Mouse (Mus musculus): ENCODE data around the gene Tmem171. TPM values are rescaled to one million over a fixed set of nuclear protein-coding genes. Genes with fewer than 3 reads are reported as not detected.
A peak's percentile ranks its signal among the peaks of the same experiment; 100 is the strongest.

Tmem171 gene
- polyA plus RNA-seq, 1 experiment from 2014 or later, result not detected

GRCm38 (mm10) chr13:98669296-98669695 is 25.3 kb downstream of the Tmem171 start:
- WGBS, result 64% methylated on average over 3 of the region's 3 CpGs

DNA sequence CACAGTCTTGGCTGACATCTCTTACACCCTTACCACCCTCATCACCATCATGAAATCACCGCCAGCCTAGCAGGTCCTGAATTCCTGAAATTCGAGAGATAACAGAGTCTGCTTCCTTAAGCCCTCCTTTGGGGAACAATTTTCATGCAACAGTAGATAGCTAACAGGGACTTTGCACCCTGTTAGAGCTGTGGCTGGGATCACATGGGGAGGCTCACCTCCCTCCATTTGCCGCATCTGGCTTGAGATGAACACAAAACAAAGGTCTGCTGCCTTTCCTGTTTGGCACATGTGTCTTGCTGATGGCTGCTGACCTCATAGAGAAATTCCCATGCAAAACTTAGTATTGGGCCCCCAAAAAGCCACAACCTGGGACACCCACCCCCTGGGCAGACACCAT is 27.3 kb downstream of the Tmem171 start:
- no peaks in the 10 kb centered on the region for H3K9me3 ChIP-seq (ENCODE audit: control insufficient read depth, low read length)
- H3K4me1 ChIP-seq (replicated peaks; ENCODE audit: control insufficient read depth, insufficient read depth, low read length), result no peaks in the 10 kb centered on the region
- 83% methylated on average over 3 of the region's 3 CpGs for WGBS
- no peak overlapping the region for H3K9ac ChIP-seq (ENCODE audit: low read length)
- H3K4me2 ChIP-seq (ENCODE audit: low read depth, low read length, severe bottlenecking), result no peak overlapping the region
- H3K27ac ChIP-seq (ENCODE audit: low read depth, low read length), result no peak overlapping the region
- DNase-seq (ENCODE audit: low spot score) (no peak), ATAC-seq (replicated peaks; ENCODE audit: low FRiP score) (no peak)
- no peaks in the 10 kb centered on the region for H3K27me3 ChIP-seq (ENCODE audit: control insufficient read depth, insufficient read depth, low read length)
- H3K36me3 ChIP-seq (ENCODE audit: control insufficient read depth, insufficient read depth, low read length), result no peaks in the 10 kb centered on the region
- no peak overlapping the region for H3K4me3 ChIP-seq (ENCODE audit: low read depth, low read length)

More at GRCm38 (mm10) chr13:98669296-98669695, 25.3 kb downstream of the Tmem171 start:
- Histone ChIP-seq H3K9ac (ENCODE audit: low read length) (no peak overlapping the region), H3K4me2 (ENCODE audit: low read depth, low read length, severe bottlenecking) (no peak overlapping the region), H3K27ac (ENCODE audit: low read depth, low read length) (no peak overlapping the region), H3K4me1 (replicated peaks; ENCODE audit: control insufficient read depth, insufficient read depth, low read length) (no peaks in the 10 kb centered on the region), H3K4me3 (ENCODE audit: low read depth, low read length) (no peak overlapping the region), H3K9me3 (ENCODE audit: control insufficient read depth, low read length) (no peaks in the 10 kb centered on the region), H3K36me3 (ENCODE audit: control insufficient read depth, insufficient read depth, low read length) (no peaks in the 10 kb centered on the region), H3K27me3 (ENCODE audit: control insufficient read depth, insufficient read depth, low read length) (no peaks in the 10 kb centered on the region)
- DNase-seq (ENCODE audit: low spot score) (peak; percentile 40), ATAC-seq (replicated peaks; ENCODE audit: low FRiP score) (no peak)

DNA sequence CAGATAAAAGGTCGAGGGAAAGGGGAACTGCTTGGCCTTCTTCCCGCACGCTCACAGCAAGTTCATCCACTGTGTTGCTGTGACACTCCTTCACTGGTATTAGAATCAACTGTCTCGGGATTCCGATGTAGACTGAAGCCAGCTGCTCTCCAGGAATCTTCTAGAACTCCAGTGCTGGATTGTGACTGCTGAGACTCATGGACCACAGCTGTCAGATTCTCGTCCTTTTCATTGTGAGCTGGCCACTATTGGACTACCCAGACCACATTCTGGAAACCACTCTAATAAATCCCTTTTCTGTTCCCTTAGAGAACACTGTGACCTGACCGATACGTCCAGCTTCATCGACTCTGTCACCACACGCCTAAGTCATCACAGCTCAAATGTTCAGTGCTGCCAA is 29.4 kb downstream of the Tmem171 start:
- H3K27ac ChIP-seq (ENCODE audit: low read depth, low read length), result no peak overlapping the region
- H3K4me2 ChIP-seq (ENCODE audit: low read depth, low read length, severe bottlenecking), result no peak overlapping the region
- ATAC-seq (replicated peaks; ENCODE audit: low FRiP score), result no peak
- H3K9me3 ChIP-seq (ENCODE audit: control insufficient read depth, low read length), result no peaks in the 10 kb centered on the region
- WGBS, result 92% methylated on average over 10 of the region's 10 CpGs
- H3K4me3 ChIP-seq (ENCODE audit: low read depth, low read length), result no peak overlapping the region
- H3K36me3 ChIP-seq (ENCODE audit: control insufficient read depth, insufficient read depth, low read length), result no peaks in the 10 kb centered on the region
- H3K27me3 ChIP-seq (ENCODE audit: control insufficient read depth, insufficient read depth, low read length), result no peaks in the 10 kb centered on the region
- no peaks in the 10 kb centered on the region for H3K4me1 ChIP-seq (replicated peaks; ENCODE audit: control insufficient read depth, insufficient read depth, low read length)
- H3K9ac ChIP-seq (ENCODE audit: low read length), result no peak overlapping the region
- no peak for DNase-seq (ENCODE audit: low spot score)

- no peak overlapping the region for H3K4me2 ChIP-seq (ENCODE audit: low read depth, low read length, severe bottlenecking)
- H3K27ac ChIP-seq (ENCODE audit: low read depth, low read length), result no peak overlapping the region
- no peak for ATAC-seq (replicated peaks; ENCODE audit: low FRiP score)
- H3K4me3 ChIP-seq (ENCODE audit: low read depth, low read length), result no peak overlapping the region
- no peaks in the 10 kb centered on the region for H3K9me3 ChIP-seq (ENCODE audit: control insufficient read depth, low read length)
- no peak for DNase-seq (ENCODE audit: low spot score)
- no peaks in the 10 kb centered on the region for H3K27me3 ChIP-seq (ENCODE audit: control insufficient read depth, insufficient read depth, low read length)
- no peaks in the 10 kb centered on the region for H3K36me3 ChIP-seq (ENCODE audit: control insufficient read depth, insufficient read depth, low read length)
- no peak overlapping the region for H3K9ac ChIP-seq (ENCODE audit: low read length)
- no peaks in the 10 kb centered on the region for H3K4me1 ChIP-seq (replicated peaks; ENCODE audit: control insufficient read depth, insufficient read depth, low read length)
- 84% methylated on average over 4 of the region's 4 CpGs for WGBS
Measured at GRCm38 (mm10) chr13:98662173-98662675, 32.4 kb downstream of the Tmem171 start.

DNA sequence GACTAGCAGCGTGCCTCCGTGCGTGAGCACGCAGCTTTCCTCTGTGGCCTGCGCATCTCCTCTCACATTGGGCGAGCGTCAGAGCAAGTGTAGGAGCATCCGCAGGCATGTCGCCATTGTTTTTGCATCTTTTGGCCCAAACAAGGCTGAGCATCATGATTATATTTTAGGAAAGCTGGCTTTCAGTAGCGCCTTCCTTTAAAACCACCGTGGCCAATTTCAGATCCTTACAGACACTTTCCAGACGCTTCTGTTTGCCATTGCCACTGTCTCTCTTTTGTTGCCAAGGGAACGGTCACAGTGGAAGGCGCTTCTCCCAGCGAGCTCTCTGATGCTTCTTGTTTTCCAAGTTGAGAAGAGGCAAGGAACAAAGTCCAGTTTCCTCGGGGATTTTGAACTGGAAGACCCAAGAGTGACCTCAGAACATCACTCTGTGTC is 38.6 kb downstream of the Tmem171 start:
- 87% methylated on average over 16 of the region's 16 CpGs for WGBS
- no peaks in the 10 kb centered on the region for H3K4me1 ChIP-seq (replicated peaks; ENCODE audit: control insufficient read depth, insufficient read depth, low read length)
- no peak for ATAC-seq (replicated peaks; ENCODE audit: low FRiP score)
- no peak overlapping the region for H3K27ac ChIP-seq (ENCODE audit: low read depth, low read length)
- no peaks in the 10 kb centered on the region for H3K9me3 ChIP-seq (ENCODE audit: control insufficient read depth, low read length)
- H3K4me3 ChIP-seq (ENCODE audit: low read depth, low read length), result no peak overlapping the region
- no peak overlapping the region for H3K9ac ChIP-seq (ENCODE audit: low read length)
- H3K36me3 ChIP-seq (ENCODE audit: control insufficient read depth, insufficient read depth, low read length), result no peaks in the 10 kb centered on the region
- no peak for DNase-seq (ENCODE audit: low spot score)
- H3K27me3 ChIP-seq (ENCODE audit: control insufficient read depth, insufficient read depth, low read length), result no peaks in the 10 kb centered on the region
- no peak overlapping the region for H3K4me2 ChIP-seq (ENCODE audit: low read depth, low read length, severe bottlenecking)

GRCm38 (mm10) chr13:98655346-98655745 is 39.3 kb downstream of the Tmem171 start:
- no peak overlapping the region for H3K9ac ChIP-seq (ENCODE audit: low read length)
- no peaks in the 10 kb centered on the region for H3K9me3 ChIP-seq (ENCODE audit: control insufficient read depth, low read length)
- no peak overlapping the region for H3K4me2 ChIP-seq (ENCODE audit: low read depth, low read length, severe bottlenecking)
- DNase-seq (ENCODE audit: low spot score) (no peak), ATAC-seq (replicated peaks; ENCODE audit: low FRiP score) (no peak)
- 94% methylated on average over 4 of the region's 4 CpGs for WGBS
- H3K27ac ChIP-seq (ENCODE audit: low read depth, low read length), result no peak overlapping the region
- H3K4me1 ChIP-seq (replicated peaks; ENCODE audit: control insufficient read depth, insufficient read depth, low read length), result no peaks in the 10 kb centered on the region
- no peak overlapping the region for H3K4me3 ChIP-seq (ENCODE audit: low read depth, low read length)
- H3K36me3 ChIP-seq (ENCODE audit: control insufficient read depth, insufficient read depth, low read length), result no peaks in the 10 kb centered on the region
- H3K27me3 ChIP-seq (ENCODE audit: control insufficient read depth, insufficient read depth, low read length), result no peaks in the 10 kb centered on the region

- 77% methylated on average over 10 of the region's 10 CpGs for WGBS
- no peaks in the 10 kb centered on the region for H3K27me3 ChIP-seq (ENCODE audit: control insufficient read depth, insufficient read depth, low read length)
- no peaks in the 10 kb centered on the region for H3K36me3 ChIP-seq (ENCODE audit: control insufficient read depth, insufficient read depth, low read length)
- ATAC-seq (replicated peaks; ENCODE audit: low FRiP score), result no peak
- H3K27ac ChIP-seq (ENCODE audit: low read depth, low read length), result no peak overlapping the region
- no peaks in the 10 kb centered on the region for H3K9me3 ChIP-seq (ENCODE audit: control insufficient read depth, low read length)
- H3K4me2 ChIP-seq (ENCODE audit: low read depth, low read length, severe bottlenecking), result no peak overlapping the region
- H3K4me3 ChIP-seq (ENCODE audit: low read depth, low read length), result no peak overlapping the region
- no peak for DNase-seq (ENCODE audit: low spot score)
- no peaks in the 10 kb centered on the region for H3K4me1 ChIP-seq (replicated peaks; ENCODE audit: control insufficient read depth, insufficient read depth, low read length)
- H3K9ac ChIP-seq (ENCODE audit: low read length), result no peak overlapping the region
Measured at GRCm38 (mm10) chr13:98654129-98654939, 40.3 kb downstream of the Tmem171 start.

- DNase-seq (ENCODE audit: low spot score) (no peak), ATAC-seq (replicated peaks; ENCODE audit: low FRiP score) (no peak)
- WGBS, result 91% methylated on average over 2 of the region's 2 CpGs
- H3K27me3 ChIP-seq (ENCODE audit: control insufficient read depth, insufficient read depth, low read length), result no peaks in the 10 kb centered on the region
- no peaks in the 10 kb centered on the region for H3K36me3 ChIP-seq (ENCODE audit: control insufficient read depth, insufficient read depth, low read length)
- H3K27ac ChIP-seq (ENCODE audit: low read depth, low read length), result no peak overlapping the region
- no peaks in the 10 kb centered on the region for H3K4me1 ChIP-seq (replicated peaks; ENCODE audit: control insufficient read depth, insufficient read depth, low read length)
- no peak overlapping the region for H3K4me3 ChIP-seq (ENCODE audit: low read depth, low read length)
- no peak overlapping the region for H3K4me2 ChIP-seq (ENCODE audit: low read depth, low read length, severe bottlenecking)
- H3K9me3 ChIP-seq (ENCODE audit: control insufficient read depth, low read length), result no peaks in the 10 kb centered on the region
- H3K9ac ChIP-seq (ENCODE audit: low read length), result no peak overlapping the region
Measured at GRCm38 (mm10) chr13:98652194-98652593, 42.4 kb downstream of the Tmem171 start.

Data from forebrain, embryonic 11.5 days (tissue).